Comparison of ENCODE assay signal across 26 mouse cellular contexts in genomic region chr11:18992796-18993195, GRCm38 (mm10). TPM values are rescaled to one million over a fixed set of nuclear protein-coding genes. Genes with fewer than 3 reads are reported as not detected.
DNase-seq lines count a peak whose midpoint lies in the region; ATAC-seq lines count a peak whose summit lies in the region.
"Had no signal": no experiment of that assay in that cellular context is flagged by ENCODE, and none has a peak within 500 bp of the region (broad histone marks: within the 10 kb centered on the region; RNA-seq: fewer than 3 reads in every experiment).

No protein-coding gene starts in this region.

- no peak overlapping the region for H3K9ac ChIP-seq in embryonic facial prominence, embryonic 14.5 days (ENCODE audit: low read depth, low read length)
- H3K9ac ChIP-seq in hindbrain, embryonic 13.5 days = no peak overlapping the region
- H3K9ac ChIP-seq: forebrain, postnatal 0 days; liver, embryonic 14.5 days; neural tube, embryonic 13.5 days; stomach, embryonic 15.5 days had no signal

- H3K36me3 ChIP-seq in embryonic facial prominence, embryonic 14.5 days (ENCODE audit: control insufficient read depth, insufficient read depth, low read length) = peaks cover 39% of the 10 kb centered on the region
- peaks cover 91% of the 10 kb centered on the region for H3K36me3 ChIP-seq in embryonic facial prominence, embryonic 10.5 days (replicated peaks)
- peaks cover 61% of the 10 kb centered on the region for H3K36me3 ChIP-seq in hindbrain, embryonic 13.5 days
- H3K36me3 ChIP-seq in hindbrain, embryonic 10.5 days = peaks cover 100% of the 10 kb centered on the region
- peaks cover 95% of the 10 kb centered on the region for H3K36me3 ChIP-seq in limb, embryonic 10.5 days

- DNase-seq in embryonic facial prominence, embryonic 14.5 days (ENCODE audit: low spot score) = peak; percentile 40
- DNase-seq in embryonic facial prominence, embryonic 10.5 days (ENCODE audit: low spot score) = no peak
- DNase-seq in hindbrain, embryonic 10.5 days (ENCODE audit: low spot score) = no peak
- DNase-seq in limb, embryonic 10.5 days (ENCODE audit: low spot score) = peak; percentile 25
- no peak for DNase-seq in kidney, postnatal 14 days
- DNase-seq in kidney, adult 8-10 months = no peak
- DNase-seq: adrenal gland, adult 2 months; adrenal gland, postnatal 36 days; cerebellum, adult 18-20 months; cerebellum, postnatal 14 days; forebrain, postnatal 0 days; kidney, adult 18-20 months; layer of hippocampus, postnatal 36 days; liver; lung, adult 2 months; lung, postnatal 10 days; right cerebral cortex, postnatal 25 days had no signal

- 70% methylated on average over 6 of the region's 6 CpGs for WGBS in embryonic facial prominence, embryonic 14.5 days
- 79% methylated on average over 6 of the region's 6 CpGs for WGBS in embryonic facial prominence, embryonic 10.5 days
- 60% methylated on average over 6 of the region's 6 CpGs for WGBS in hindbrain, embryonic 13.5 days
- 78% methylated on average over 6 of the region's 6 CpGs for WGBS in hindbrain, embryonic 10.5 days
- 85% methylated on average over 6 of the region's 6 CpGs for WGBS in limb, embryonic 10.5 days

- H3K9me3 ChIP-seq in embryonic facial prominence, embryonic 14.5 days (ENCODE audit: control insufficient read depth, low read length) = no peaks in the 10 kb centered on the region
- H3K9me3 ChIP-seq in embryonic facial prominence, embryonic 10.5 days = no peaks in the 10 kb centered on the region
- H3K9me3 ChIP-seq in hindbrain, embryonic 13.5 days = no peaks in the 10 kb centered on the region
- H3K9me3 ChIP-seq in hindbrain, embryonic 10.5 days = no peaks in the 10 kb centered on the region
- H3K9me3 ChIP-seq in limb, embryonic 10.5 days (replicated peaks) = no peaks in the 10 kb centered on the region
- H3K9me3 ChIP-seq: neural tube, embryonic 13.5 days; stomach, embryonic 15.5 days had no signal

- no peak overlapping the region for H3K4me3 ChIP-seq in embryonic facial prominence, embryonic 14.5 days (ENCODE audit: low read depth, low read length)
- H3K4me3 ChIP-seq in embryonic facial prominence, embryonic 10.5 days = no peak overlapping the region
- H3K4me3 ChIP-seq in hindbrain, embryonic 13.5 days = no peak overlapping the region
- no peak overlapping the region for H3K4me3 ChIP-seq in hindbrain, embryonic 10.5 days
- H3K4me3 ChIP-seq in limb, embryonic 10.5 days = no peak overlapping the region
- H3K4me3 ChIP-seq: myocyte; neural tube, embryonic 13.5 days; stomach, embryonic 15.5 days had no signal

- no peak overlapping the region for H3K4me2 ChIP-seq in embryonic facial prominence, embryonic 14.5 days (ENCODE audit: low read depth, low read length)
- no peak overlapping the region for H3K4me2 ChIP-seq in hindbrain, embryonic 13.5 days
- H3K4me2 ChIP-seq: neural tube, embryonic 13.5 days; stomach, embryonic 15.5 days had no signal

- peak; percentile 56; the same call in 1 of the 2 replicates for ATAC-seq in embryonic facial prominence, embryonic 14.5 days (ENCODE audit: low read depth)
- ATAC-seq in hindbrain, embryonic 13.5 days (ENCODE audit: low FRiP score) = no peak
- ATAC-seq: activated CD4-positive, CD25-positive, alpha-beta regulatory T cell, adult 4 months; forebrain, postnatal 0 days; midbrain, embryonic 16.5 days had no signal

- no peak overlapping the region for H3K27ac ChIP-seq in embryonic facial prominence, embryonic 14.5 days (replicated peaks; ENCODE audit: low read depth, low read length)
- no peak overlapping the region for H3K27ac ChIP-seq in embryonic facial prominence, embryonic 10.5 days (replicated peaks)
- H3K27ac ChIP-seq in hindbrain, embryonic 13.5 days = peak overlapping the region; percentile 19; the same call in 1 of the 2 replicates
- no peak overlapping the region for H3K27ac ChIP-seq in hindbrain, embryonic 10.5 days
- H3K27ac ChIP-seq in limb, embryonic 10.5 days = no peak overlapping the region
- H3K27ac ChIP-seq: liver, embryonic 14.5 days; macrophage; neural tube, embryonic 13.5 days; stomach, embryonic 15.5 days had no signal

- H3K4me1 ChIP-seq in embryonic facial prominence, embryonic 14.5 days (ENCODE audit: control insufficient read depth, insufficient read depth, low read length) = peaks cover 4% of the 10 kb centered on the region; the same call in 1 of the 2 replicates
- H3K4me1 ChIP-seq in embryonic facial prominence, embryonic 10.5 days = peaks cover 10% of the 10 kb centered on the region
- H3K4me1 ChIP-seq in hindbrain, embryonic 13.5 days (replicated peaks) = peaks cover 66% of the 10 kb centered on the region
- H3K4me1 ChIP-seq in hindbrain, embryonic 10.5 days (replicated peaks) = peaks cover 54% of the 10 kb centered on the region
- 0 out of 2 replicates have a peak, but pooled peaks cover 3% of the 10 kb centered on the region for H3K4me1 ChIP-seq in limb, embryonic 10.5 days

- H3K27me3 ChIP-seq in embryonic facial prominence, embryonic 14.5 days (replicated peaks; ENCODE audit: control insufficient read depth, insufficient read depth, low read length) = no peaks in the 10 kb centered on the region
- H3K27me3 ChIP-seq in embryonic facial prominence, embryonic 10.5 days (replicated peaks; ENCODE audit: low read depth, poor library complexity, severe bottlenecking) = no peaks in the 10 kb centered on the region
- no peaks in the 10 kb centered on the region for H3K27me3 ChIP-seq in hindbrain, embryonic 13.5 days
- H3K27me3 ChIP-seq in hindbrain, embryonic 10.5 days (ENCODE audit: insufficient read depth, poor library complexity, severe bottlenecking) = no peaks in the 10 kb centered on the region
- H3K27me3 ChIP-seq in limb, embryonic 10.5 days (ENCODE audit: low read depth, poor library complexity, severe bottlenecking) = no peaks in the 10 kb centered on the region
- H3K27me3 ChIP-seq: CH12.LX; neural tube, embryonic 13.5 days; stomach, embryonic 15.5 days had no signal

RNA-seq across cellular contexts. Expression of gene Meis1, which starts 26.0 kb away (rescaled TPM):
- polyA plus RNA-seq in embryonic facial prominence, embryonic 14.5 days (2014; fragmentation: Nextera tagmentation; extraction: Ambion mirVana) = 46.3 and 51.5 TPM in 2 replicates
- polyA plus RNA-seq in embryonic facial prominence, embryonic 10.5 days (2016; fragmentation: Nextera tagmentation; extraction: Ambion mirVana) = 73.3 and 89.6 TPM in 2 replicates
- 211 and 212 TPM in 2 replicates for polyA plus RNA-seq in hindbrain, embryonic 13.5 days (2015; fragmentation: Nextera tagmentation; extraction: Ambion mirVana)
- 92.9 and 123 TPM in 2 replicates for polyA plus RNA-seq in hindbrain, embryonic 10.5 days (2016; fragmentation: Nextera tagmentation; extraction: Ambion mirVana)
- 109 and 119 TPM in 2 replicates for polyA plus RNA-seq in limb, embryonic 10.5 days (2016; fragmentation: Nextera tagmentation; extraction: Ambion mirVana)

Comparison
In these comparisons a context has a peak if more than half of its experiments do, and no peak if none do; other contexts are left out.
1. DNase-seq: peak in embryonic facial prominence, embryonic 14.5 days (single experiment) and limb, embryonic 10.5 days (single experiment); none in embryonic facial prominence, embryonic 10.5 days (single experiment), hindbrain, embryonic 10.5 days (single experiment), kidney, postnatal 14 days (single experiment) and kidney, adult 8-10 months (0 of 2).